Mouse (Mus musculus) cortical plate, adult 2 months (tissue): ENCODE measurements around the gene Zbtb37.

ENCODE experiments used
- CTCF ChIP-seq: fragments of 200-500 bp; IDR thresholded peaks from 2 replicates; pipeline ENCODE4 v1.5.1; 2011; ENCODE audit warnings: mild to moderate bottlenecking, control low read depth, low read length; ENCODE audit not compliant: insufficient read depth; ENCODE audit errors: extremely low read depth
- POLR2A ChIP-seq: fragments of 200-500 bp; IDR thresholded peaks from 2 replicates; pipeline ENCODE4 v1.6.1; 2011; ENCODE audit warnings: mild to moderate bottlenecking, low read length, control low read depth; ENCODE audit not compliant: insufficient read depth; ENCODE audit errors: extremely low read depth

- TF ChIP-seq CTCF (no peak), POLR2A (peak; percentile 80; the same call in 1 of the 2 replicates)
These were observed 36.0 kb upstream of the Zbtb37 start, which contains the start of the genes Dars2 and Cenpl for GRCm38 (mm10) chr1:161070352-161071271.
